Mouse (Mus musculus) retina, adult 2 months (tissue): ENCODE data around the gene Txndc2.
A peak's percentile ranks its signal among the peaks of the same experiment; 100 is the strongest.
"Not testable (repeated sequence)": the region's sequence is repeated elsewhere in the genome, so short reads cannot be mapped to it uniquely, and the experiment has no call there.

Experiments
- DNase-seq: peaks from one replicate; pipeline ENCODE4 v3.0.0-alpha.2; 2012; ENCODE audit warnings: low read depth, low spot score

The Txndc2 gene

GRCm38 (mm10) chr17:65656076-65656475 lies 14.1 kb upstream of the Txndc2 start:
- no peak for DNase-seq

GRCm38 (mm10) chr17:65655608-65656007 lies 13.6 kb upstream of the Txndc2 start:
- DNase-seq = no peak

GRCm38 (mm10) chr17:65650598-65650997 lies 8.6 kb upstream of the Txndc2 start:
- DNase-seq = no peak

- no peak for DNase-seq
These were observed 7.2 kb upstream of the Txndc2 start for GRCm38 (mm10) chr17:65649175-65649493.

- no peak for DNase-seq
These were observed 6.6 kb upstream of the Txndc2 start for GRCm38 (mm10) chr17:65648371-65649174.

GRCm38 (mm10) chr17:65647961-65648360 lies 6.0 kb upstream of the Txndc2 start:
- no peak for DNase-seq

- DNase-seq = no peak
These were observed 5.3 kb upstream of the Txndc2 start for GRCm38 (mm10) chr17:65647226-65647625.

- no peak for DNase-seq
These were observed 1.6 kb upstream of the Txndc2 start for GRCm38 (mm10) chr17:65643579-65643978.

GRCm38 (mm10) chr17:65643051-65643521 lies 1.1 kb upstream of the Txndc2 start:
- no peak for DNase-seq

GRCm38 (mm10) chr17:65642578-65642991 lies 617 bp upstream of the Txndc2 start:
- DNase-seq = no peak

GRCm38 (mm10) chr17:65639144-65639543 lies 2.8 kb downstream of the Txndc2 start:
- no peak for DNase-seq

- DNase-seq = no peak
These were observed 6.1 kb downstream of the Txndc2 start for GRCm38 (mm10) chr17:65635715-65636360.

- no peak for DNase-seq
These were observed 12.0 kb downstream of the Txndc2 start for GRCm38 (mm10) chr17:65629943-65630342.

- not testable (repeated sequence) for DNase-seq
These were observed 13.0 kb downstream of the Txndc2 start for GRCm38 (mm10) chr17:65628823-65629532.

GRCm38 (mm10) chr17:65626301-65626700 lies 15.7 kb downstream of the Txndc2 start:
- no peak for DNase-seq

- no peak for DNase-seq
These were observed 16.4 kb downstream of the Txndc2 start for GRCm38 (mm10) chr17:65625563-65625962.

- DNase-seq = no peak
These were observed 18.8 kb downstream of the Txndc2 start for GRCm38 (mm10) chr17:65623130-65623529.

GRCm38 (mm10) chr17:65618431-65618830 lies 23.5 kb downstream of the Txndc2 start:
- no peak for DNase-seq

- DNase-seq = no peak
These were observed 26.3 kb downstream of the Txndc2 start for GRCm38 (mm10) chr17:65615678-65616077.

GRCm38 (mm10) chr17:65614431-65614830 lies 27.5 kb downstream of the Txndc2 start:
- DNase-seq = no peak

- DNase-seq = peak; percentile 96
These were observed 28.2 kb downstream of the Txndc2 start, which contains the start of gene Vapa for GRCm38 (mm10) chr17:65613463-65614412. Vapa (minus strand) TSS chr17:65613555.
